Mouse (Mus musculus) ovary, postnatal 36 days (tissue): ENCODE data around the gene Ncam2.

Source experiments
- DNase-seq: peaks from one replicate; pipeline ENCODE4 v3.0.0; 2022; ENCODE audit warnings: low spot score, mixed read lengths

Ncam2 gene

GRCm38 (mm10) chr16:81650286-81650685, 449.8 kb downstream of the Ncam2 start:
- no peak for DNase-seq

GRCm38 (mm10) chr16:81651550-81651949, 451.1 kb downstream of the Ncam2 start:
- DNase-seq: no peak

- DNase-seq: no peak
Observed at GRCm38 (mm10) chr16:81656550-81656949, 456.1 kb downstream of the Ncam2 start.

DNA sequence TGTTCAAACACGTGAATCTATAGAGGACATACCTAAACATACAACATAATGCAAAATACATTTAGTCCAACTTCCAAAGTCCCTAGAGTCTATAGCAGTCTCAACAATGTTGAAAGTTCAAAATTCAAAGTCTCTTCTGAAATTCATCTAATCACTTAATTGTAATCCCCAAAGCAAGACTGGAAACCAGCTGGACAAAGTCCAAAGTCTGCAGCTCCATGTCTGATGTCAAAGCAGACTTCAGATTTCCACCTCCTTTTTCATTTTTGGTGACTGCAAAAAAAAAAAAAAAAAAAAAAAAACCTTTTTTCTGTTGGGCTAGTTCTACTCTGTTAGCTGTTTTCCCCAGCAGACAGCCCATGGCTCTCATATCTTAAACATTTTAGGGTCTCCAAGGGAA, 473.4 kb downstream of the Ncam2 start:
- no peak for DNase-seq

DNA sequence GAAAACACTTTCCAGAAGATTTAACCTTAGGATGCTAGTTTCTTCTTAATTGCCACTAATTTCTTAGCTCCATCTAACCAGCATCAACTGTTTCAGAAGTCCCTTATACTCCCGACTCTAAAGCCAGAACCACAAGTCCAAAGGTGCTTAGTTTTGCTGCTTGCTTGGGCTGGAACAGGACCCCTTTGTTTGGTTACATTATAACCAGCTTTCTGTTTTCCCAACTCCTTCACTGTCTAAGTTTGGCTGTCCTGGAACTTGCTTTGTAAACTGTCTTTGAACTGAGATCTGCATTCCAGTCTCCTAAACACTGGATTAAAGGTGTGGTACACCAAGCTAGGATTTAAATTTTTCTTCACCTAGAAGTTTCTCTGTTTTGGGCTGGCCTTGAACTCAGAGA, 475.0 kb downstream of the Ncam2 start:
- no peak for DNase-seq
